Mouse (Mus musculus) MEL-GATA-1-ER (cell line): ENCODE data around the gene Hnrnpu.
"Not testable (repeated sequence)": the region's sequence is repeated elsewhere in the genome, so short reads cannot be mapped to it uniquely, and the experiment has no call there.

Experiments used
- DNase-seq: peaks from one replicate; pipeline ENCODE4 v3.0.0-alpha.2; 2012; ENCODE audit warnings: low read depth; ENCODE audit errors: extremely low read depth

Hnrnpu gene

GRCm38 (mm10) chr1:178314236-178314635, 23.4 kb downstream of the Hnrnpu start:
- no peak for DNase-seq

- no peak for DNase-seq
Observed at GRCm38 (mm10) chr1:178313039-178313597, 24.5 kb downstream of the Hnrnpu start.

- no peak for DNase-seq
Observed at GRCm38 (mm10) chr1:178310128-178310527, 27.5 kb downstream of the Hnrnpu start.

GRCm38 (mm10) chr1:178309487-178309886, 28.1 kb downstream of the Hnrnpu start:
- no peak for DNase-seq

- peak; percentile 66 for DNase-seq
Observed at GRCm38 (mm10) chr1:178303425-178303824, 34.2 kb downstream of the Hnrnpu start.

- DNase-seq = not testable (repeated sequence)
Observed at GRCm38 (mm10) chr1:178301261-178301660, 36.3 kb downstream of the Hnrnpu start.

- no peak for DNase-seq
Observed at GRCm38 (mm10) chr1:178294051-178294450, 43.5 kb downstream of the Hnrnpu start.

GRCm38 (mm10) chr1:178291716-178292115, 45.9 kb downstream of the Hnrnpu start:
- no peak for DNase-seq

GRCm38 (mm10) chr1:178287601-178288176, 49.9 kb downstream of the Hnrnpu start:
- DNase-seq = no peak

GRCm38 (mm10) chr1:178283946-178284720, 53.5 kb downstream of the Hnrnpu start:
- DNase-seq = no peak

- not testable (repeated sequence) for DNase-seq
Observed at GRCm38 (mm10) chr1:178283314-178283713, 54.3 kb downstream of the Hnrnpu start.

GRCm38 (mm10) chr1:178276054-178276911, 61.3 kb downstream of the Hnrnpu start:
- DNase-seq = no peak

- DNase-seq = no peak
Observed at GRCm38 (mm10) chr1:178275738-178276053, 61.9 kb downstream of the Hnrnpu start.

GRCm38 (mm10) chr1:178275174-178275730, 62.3 kb downstream of the Hnrnpu start:
- DNase-seq = no peak
